Mouse (Mus musculus) heart, adult 2 months (tissue): ENCODE results near the gene St7. TPM values are rescaled to one million over a fixed set of nuclear protein-coding genes. Genes with fewer than 3 reads are reported as not detected.

Experiments used
- DNase-seq, 2 experiments: peaks; one replicate each; pipeline ENCODE4 v3.0.0; 2021
- H3K27ac ChIP-seq: fragments of 200-600 bp; 2 replicates; pipeline ENCODE4 v1.8.1; 2022
- H3K27me3 ChIP-seq: fragments of 200-500 bp; 2 replicates; pipeline ENCODE4 v1.6.1; 2012; ENCODE audit warnings: mild to moderate bottlenecking, low read length, inconsistent platforms, mixed read lengths; ENCODE audit not compliant: control insufficient read depth, insufficient read depth
- H3K36me3 ChIP-seq: fragments of 200-500 bp; 2 replicates; pipeline ENCODE4 v1.6.1; 2012; ENCODE audit warnings: low read length, inconsistent platforms; ENCODE audit not compliant: control insufficient read depth, insufficient read depth
- H3K4me1 ChIP-seq: fragments of 200-500 bp; 2 replicates; pipeline ENCODE4 v1.6.1; 2011; ENCODE audit warnings: low read length; ENCODE audit not compliant: control insufficient read depth, insufficient read depth
- H3K4me3 ChIP-seq: fragments of 200-600 bp; 2 replicates; pipeline ENCODE4 v1.8.1; 2022
- H3K79me2 ChIP-seq: fragments of 200-500 bp; replicated peaks from 2 replicates; pipeline ENCODE4 v1.6.1; 2012; ENCODE audit warnings: mild to moderate bottlenecking, inconsistent platforms, low read length, moderate library complexity, mixed read lengths; ENCODE audit not compliant: control insufficient read depth, insufficient read depth
- H3K9ac ChIP-seq: fragments of 200-500 bp; 2 replicates; pipeline ENCODE4 v1.6.1; 2012; ENCODE audit warnings: low read depth, mild to moderate bottlenecking, control low read depth, inconsistent platforms, low read length, mixed read lengths
- CTCF ChIP-seq: fragments of 200-600 bp; IDR thresholded peaks from 2 replicates; pipeline ENCODE4 v1.8.1; 2022; ENCODE audit warnings: antibody characterized with exemption, mild to moderate bottlenecking, moderate library complexity
- EP300 ChIP-seq: fragments of 200-500 bp; IDR thresholded peaks from 2 replicates; pipeline ENCODE4 v1.6.1; 2011; ENCODE audit warnings: low read depth, low read length, control low read depth; ENCODE audit not compliant: insufficient read depth
- POLR2A ChIP-seq: fragments of 200-500 bp; IDR thresholded peaks from 2 replicates; pipeline ENCODE4 v1.6.1; 2011; ENCODE audit warnings: mild to moderate bottlenecking, low read depth, low read length, control low read depth; ENCODE audit not compliant: insufficient read depth
- WGBS: fragments of 180-500 bp; shearing (Covaris S2); methylation state at CpG from one replicate; pipeline ENCODE4 v1.1.7; 2018; 5-methylcytosine and 5-hydroxymethylcytosine counted together
- intact Hi-C: fragments of 180-260 bp; cut with DNase I; formaldehyde crosslinking; loops from one replicate; pipeline ENCODE4 v1.15.1; 2025
- polyA plus RNA-seq: library from polyadenylated mRNA; depleted of rRNA; stranded (reverse); fragments of >200 nt; gene quantifications from 2 replicates; pipeline ENCODE4 v1.2.3, GENCODE M21; 2012
- total RNA-seq, 2 experiments: library from RNA; stranded (reverse); gene quantifications; 2 replicates each; pipeline ENCODE4 v1.2.3; 2021

The St7 gene
- total and polyA plus RNA-seq, 3 experiments = 12.0 to 19.5 (median 16.9) TPM

DNA sequence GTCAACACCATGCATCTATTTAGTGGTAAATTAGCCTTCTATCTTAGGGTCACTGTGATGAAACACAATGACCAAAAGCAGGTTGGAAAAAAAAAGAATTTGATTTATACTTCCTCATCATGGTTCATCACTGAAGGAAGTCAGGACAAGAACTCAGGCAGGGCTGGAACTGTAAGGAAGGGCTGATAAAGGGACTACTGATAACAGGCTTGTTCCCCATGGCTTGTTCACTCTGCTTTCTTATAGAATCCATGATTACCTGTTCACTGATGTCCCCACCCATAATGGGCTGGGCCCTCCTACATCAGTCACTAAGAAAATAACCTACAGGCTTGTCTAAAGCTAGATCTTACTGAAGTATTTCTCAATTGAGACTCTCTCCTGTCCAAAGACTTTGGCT is 190.2 kb downstream of the St7 start:
- no peaks in the 10 kb centered on the region for H3K27me3 ChIP-seq
- H3K4me3 ChIP-seq = no peak overlapping the region
- no peaks in the 10 kb centered on the region for H3K36me3 ChIP-seq
- intact Hi-C loops = no loop called here
- H3K9ac ChIP-seq = no peak overlapping the region
- TF ChIP-seq EP300 = no peak
- TF ChIP-seq CTCF = no peak
- TF ChIP-seq POLR2A = no peak
- H3K27ac ChIP-seq = no peak overlapping the region
- no peak for DNase-seq
- no peaks in the 10 kb centered on the region for H3K79me2 ChIP-seq
- H3K4me1 ChIP-seq = no peaks in the 10 kb centered on the region

DNA sequence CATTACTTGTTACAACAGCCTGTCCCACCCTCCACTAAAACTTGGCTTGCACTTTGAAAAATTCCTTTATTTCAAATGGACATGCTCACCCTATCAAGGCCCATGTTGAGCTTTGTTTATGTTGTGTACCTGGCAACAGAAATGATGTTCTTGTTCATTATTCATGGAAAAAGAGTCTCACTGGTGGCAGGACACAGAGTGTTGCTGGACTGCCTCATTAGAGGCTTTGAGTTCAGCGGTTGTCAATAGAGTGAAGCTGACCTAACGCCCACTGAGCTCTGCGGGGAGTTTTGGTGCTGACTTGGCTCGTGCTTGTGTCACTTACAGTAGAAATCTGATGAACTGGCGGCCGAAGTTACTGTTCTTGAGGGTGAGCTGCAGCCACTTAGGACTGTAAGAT is 195.0 kb downstream of the St7 start:
- H3K27me3 ChIP-seq = no peaks in the 10 kb centered on the region
- H3K9ac ChIP-seq = no peak overlapping the region
- no peak overlapping the region for H3K27ac ChIP-seq
- TF ChIP-seq POLR2A = no peak
- no peak for TF ChIP-seq CTCF
- TF ChIP-seq EP300 = no peak
- WGBS = 77% methylated on average over 6 of the region's 6 CpGs
- no peaks in the 10 kb centered on the region for H3K36me3 ChIP-seq
- H3K4me3 ChIP-seq = no peak overlapping the region
- intact Hi-C loops = no loop called here
- H3K4me1 ChIP-seq = no peaks in the 10 kb centered on the region
- H3K79me2 ChIP-seq = no peaks in the 10 kb centered on the region
- no peak for DNase-seq

DNA sequence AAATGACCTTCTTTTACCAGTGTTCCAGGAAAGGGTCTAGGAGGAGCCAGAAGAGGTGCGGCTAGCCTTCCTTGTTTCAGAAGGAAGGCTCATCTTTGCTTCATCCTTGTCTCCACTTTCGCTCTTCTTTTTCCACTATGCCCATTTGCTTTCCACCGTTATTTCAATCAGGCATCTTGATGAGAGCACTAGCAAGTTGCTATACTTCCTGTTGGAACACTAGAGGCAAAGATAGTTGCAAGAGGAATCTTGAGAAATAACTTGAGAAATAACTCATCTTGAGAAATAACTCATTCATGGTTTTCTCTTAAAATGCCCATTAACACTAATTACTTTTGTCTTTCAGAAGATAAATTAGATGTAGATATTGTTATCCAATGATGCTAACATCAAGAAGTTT is 202.8 kb downstream of the St7 start:
- no peak overlapping the region for H3K4me3 ChIP-seq
- TF ChIP-seq EP300 = no peak
- no peak for TF ChIP-seq CTCF
- no peak for TF ChIP-seq POLR2A
- H3K27me3 ChIP-seq = no peaks in the 10 kb centered on the region
- H3K9ac ChIP-seq = no peak overlapping the region
- H3K4me1 ChIP-seq = peaks cover 2% of the 10 kb centered on the region; the same call in 1 of the 2 replicates
- no peaks in the 10 kb centered on the region; the same call in 1 of the 2 replicates for H3K36me3 ChIP-seq
- no peak overlapping the region for H3K27ac ChIP-seq
- WGBS = 86% methylated on average over 3 of the region's 3 CpGs
- no peak for DNase-seq
- no peaks in the 10 kb centered on the region for H3K79me2 ChIP-seq
- intact Hi-C loops = no loop called here

DNA sequence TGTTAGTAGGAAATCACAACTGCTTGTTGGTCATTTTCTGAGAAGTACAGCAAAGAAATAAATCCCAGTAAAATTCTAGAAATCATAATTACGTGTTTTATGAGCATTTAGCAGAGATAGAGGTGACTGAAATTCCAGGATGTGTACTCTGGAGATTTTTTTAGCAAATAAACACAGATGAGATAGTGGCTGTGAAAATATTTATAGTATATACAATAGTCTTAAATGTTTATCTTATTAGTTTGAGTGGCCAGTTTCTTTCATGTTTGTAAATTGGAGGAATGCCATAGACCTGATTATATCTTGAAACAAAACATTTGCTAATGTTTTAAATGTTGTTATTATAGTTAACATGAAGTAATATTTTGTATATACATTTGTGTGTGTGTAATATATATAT is 205.8 kb downstream of the St7 start:
- no peak for TF ChIP-seq POLR2A
- no peak for TF ChIP-seq EP300
- no peak for TF ChIP-seq CTCF
- no peak overlapping the region for H3K4me3 ChIP-seq
- no peak overlapping the region for H3K9ac ChIP-seq
- H3K27me3 ChIP-seq = no peaks in the 10 kb centered on the region
- intact Hi-C loops = no loop called here
- no peak for DNase-seq
- 68% methylated on average over 1 of the region's 1 CpGs for WGBS
- peaks cover 2% of the 10 kb centered on the region; the same call in 1 of the 2 replicates for H3K4me1 ChIP-seq
- no peaks in the 10 kb centered on the region for H3K79me2 ChIP-seq
- no peaks in the 10 kb centered on the region; the same call in 1 of the 2 replicates for H3K36me3 ChIP-seq
- H3K27ac ChIP-seq = no peak overlapping the region

DNA sequence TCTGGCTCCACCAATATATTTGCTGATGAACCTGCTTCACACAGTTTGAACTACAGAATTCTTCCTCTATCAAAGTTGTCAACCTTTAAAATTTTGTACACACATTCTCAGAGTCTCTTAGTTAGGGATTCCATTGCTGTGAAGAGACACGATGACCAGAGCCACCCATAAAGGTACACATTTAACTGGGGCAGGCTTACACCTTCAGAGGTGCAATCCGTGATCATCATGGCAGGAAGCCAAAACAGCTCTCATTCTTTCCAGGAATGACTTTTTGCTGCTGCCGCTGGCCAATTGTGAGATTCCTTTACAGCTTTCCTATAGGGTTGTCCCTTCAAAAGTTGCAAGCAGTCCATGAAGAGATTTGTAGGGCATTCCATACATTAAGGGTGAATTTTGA is 210.6 kb downstream of the St7 start:
- H3K27ac ChIP-seq = no peak overlapping the region
- H3K79me2 ChIP-seq = no peaks in the 10 kb centered on the region
- 55% methylated on average over 3 of the region's 3 CpGs for WGBS
- H3K4me3 ChIP-seq = no peak overlapping the region
- no peaks in the 10 kb centered on the region for H3K4me1 ChIP-seq
- DNase-seq = no peak
- no peaks in the 10 kb centered on the region for H3K27me3 ChIP-seq
- H3K36me3 ChIP-seq = no peaks in the 10 kb centered on the region
- TF ChIP-seq POLR2A (no peak), CTCF (no peak)
- no peak overlapping the region for H3K9ac ChIP-seq
- intact Hi-C loops = no loop called here

DNA sequence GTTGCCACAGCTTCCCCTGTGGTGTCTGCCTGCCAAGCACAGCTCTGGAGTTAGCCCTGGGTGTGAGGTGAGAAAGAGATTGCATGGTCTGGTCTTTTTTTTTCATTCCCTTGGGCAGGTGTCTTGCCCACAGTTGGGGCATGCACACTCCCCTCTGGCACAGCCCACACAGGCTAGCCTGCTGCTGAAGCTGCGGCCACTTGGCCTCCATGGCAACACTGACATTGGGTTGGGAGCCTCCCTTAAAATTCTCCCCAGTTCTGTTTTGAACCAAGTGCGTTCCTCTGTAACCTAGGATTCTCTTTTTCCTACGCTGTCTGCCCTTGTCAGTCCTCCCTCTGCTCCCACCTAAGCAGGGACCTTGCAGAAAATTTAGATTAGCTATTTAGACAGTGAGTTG is 213.0 kb downstream of the St7 start:
- DNase-seq = no peak
- H3K4me3 ChIP-seq = no peak overlapping the region
- 92% methylated on average over 3 of the region's 3 CpGs for WGBS
- TF ChIP-seq EP300 (no peak), CTCF (no peak), POLR2A (no peak)
- H3K27ac ChIP-seq = no peak overlapping the region
- H3K79me2 ChIP-seq = no peaks in the 10 kb centered on the region
- H3K4me1 ChIP-seq = no peaks in the 10 kb centered on the region
- H3K9ac ChIP-seq = no peak overlapping the region
- no peaks in the 10 kb centered on the region for H3K36me3 ChIP-seq
- intact Hi-C loops = no loop called here
- no peaks in the 10 kb centered on the region for H3K27me3 ChIP-seq

DNA sequence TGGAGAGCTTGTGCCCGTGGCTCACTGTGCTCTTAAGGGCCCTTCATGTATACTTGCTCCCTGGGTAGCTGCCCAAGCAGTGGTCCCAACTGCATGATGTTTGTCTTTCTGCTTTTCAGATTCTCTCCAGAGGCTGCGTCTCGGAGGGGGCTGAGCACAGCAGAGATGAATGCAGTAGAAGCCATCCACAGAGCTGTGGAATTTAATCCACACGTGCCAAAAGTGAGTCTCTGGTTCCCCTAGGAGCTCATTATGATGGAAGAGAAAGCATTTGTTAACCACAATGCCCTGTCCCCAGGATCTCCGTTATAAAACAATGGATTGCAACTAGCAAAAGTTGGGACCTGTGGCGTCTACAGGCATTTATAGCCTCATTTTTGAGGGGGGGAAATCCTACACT is 213.6 kb downstream of the St7 start:
- no peak overlapping the region for H3K9ac ChIP-seq
- no peaks in the 10 kb centered on the region for H3K79me2 ChIP-seq
- H3K4me1 ChIP-seq = no peaks in the 10 kb centered on the region
- DNase-seq = no peak
- 73% methylated on average over 6 of the region's 6 CpGs for WGBS
- no peaks in the 10 kb centered on the region for H3K27me3 ChIP-seq
- TF ChIP-seq EP300 = no peak
- TF ChIP-seq POLR2A = no peak
- no peak for TF ChIP-seq CTCF
- H3K27ac ChIP-seq = no peak overlapping the region
- intact Hi-C loops = no loop called here
- H3K4me3 ChIP-seq = no peak overlapping the region
- H3K36me3 ChIP-seq = no peaks in the 10 kb centered on the region; the same call in 1 of the 2 replicates
